Mouse (Mus musculus) left cerebral cortex, postnatal 10 days (tissue): ENCODE data around the gene Scaf8. TPM values are rescaled to one million over a fixed set of nuclear protein-coding genes. Genes with fewer than 3 reads are reported as not detected.

ENCODE experiments used
- DNase-seq, 2 experiments: peaks; one replicate each; pipeline ENCODE4 v3.0.0; 2021 to 2022; ENCODE audit warnings: low spot score in 2 of 2, mixed read lengths in 1 of 2; ENCODE audit errors: extremely low spot score in 1 of 2
- intact Hi-C: fragments of 180-260 bp; cut with DNase I; formaldehyde crosslinking; loops from one replicate; pipeline ENCODE4 v1.15.1; 2025
- total RNA-seq, 2 experiments: library from RNA; stranded (reverse); gene quantifications; 2 replicates each; pipeline ENCODE4 v1.2.3; 2021

Gene Scaf8
- total RNA-seq, 2 experiments from 2014 or later, result 59.9 TPM

DNA sequence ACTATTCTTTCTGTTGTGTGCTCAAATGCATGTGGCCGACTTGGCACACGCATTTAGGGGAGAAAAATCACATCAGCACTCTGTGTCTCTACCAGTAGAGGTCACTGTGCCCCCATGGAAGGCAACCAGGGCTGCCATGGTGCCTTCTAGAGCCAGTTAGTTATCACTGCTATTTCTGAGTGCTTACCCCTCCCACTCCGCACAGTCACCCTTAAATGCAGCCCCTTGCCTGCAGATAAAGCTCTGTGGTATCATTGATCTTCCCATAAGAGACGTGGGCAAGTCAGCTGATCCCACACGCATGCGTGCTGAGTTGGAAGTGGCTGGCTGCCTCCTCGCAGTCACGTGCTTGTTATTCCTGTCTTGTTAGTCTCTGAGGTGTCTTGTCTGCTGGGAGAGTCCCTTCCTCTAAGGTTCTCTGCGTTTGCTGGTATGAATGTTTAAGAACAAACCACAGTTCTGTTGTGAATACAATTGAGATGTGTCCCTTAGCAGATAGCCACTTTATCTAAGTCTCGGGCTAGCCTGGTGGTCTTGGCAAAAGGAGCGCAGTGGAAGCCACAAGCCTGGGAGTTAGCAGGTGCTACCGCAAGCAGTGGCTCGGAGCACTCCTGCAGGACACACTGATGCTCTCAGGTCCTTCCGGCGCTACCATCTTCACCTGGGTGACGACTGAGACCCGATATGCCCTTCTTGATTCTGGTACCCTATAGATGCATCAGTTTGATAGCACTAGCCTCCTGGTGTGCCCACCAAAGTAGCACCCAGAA is 115.6 kb downstream of the Scaf8 start:
- DNase-seq, result peak in 1 of 2 experiments; percentile 67
- intact Hi-C loops, result no loop called here

DNA sequence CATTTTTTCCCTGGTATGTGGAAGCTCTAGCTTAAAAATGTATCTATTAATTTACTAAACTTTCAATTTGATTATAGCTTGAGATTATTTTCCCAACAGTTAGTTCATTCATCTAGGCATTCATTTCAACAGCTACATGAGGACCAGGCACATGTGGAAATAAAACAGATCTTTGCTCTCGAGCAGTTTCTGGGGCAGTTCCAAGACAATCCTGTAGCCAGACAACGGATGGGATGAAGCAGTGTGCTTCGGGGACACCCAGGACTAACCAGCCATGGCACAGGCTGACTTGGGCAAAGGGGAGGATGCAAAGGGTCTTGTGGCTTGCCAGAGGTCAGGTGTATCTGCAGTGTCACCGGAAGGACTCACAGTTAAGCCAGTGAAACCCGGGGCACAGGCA is 117.9 kb downstream of the Scaf8 start:
- intact Hi-C loops, result no loop called here
- DNase-seq, result no peak

DNA sequence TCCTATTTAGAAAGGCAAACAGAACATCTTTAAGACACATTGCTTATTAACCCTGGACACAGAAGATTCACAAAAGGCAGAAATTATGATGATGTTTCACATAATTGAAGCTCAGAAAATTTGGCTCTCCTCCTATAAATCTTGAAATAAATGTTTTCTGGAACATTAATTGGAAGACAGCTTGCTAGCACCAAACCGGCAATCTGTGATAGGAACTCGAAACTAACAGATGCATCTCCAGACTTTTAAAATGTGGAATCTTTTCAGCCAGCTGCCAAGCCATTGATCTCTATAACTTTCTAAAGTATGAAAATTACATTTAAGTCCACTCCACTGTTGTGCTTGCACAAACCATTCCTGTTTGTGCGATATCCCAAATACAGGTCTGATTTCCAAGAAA is 128.9 kb downstream of the Scaf8 start:
- intact Hi-C loops, result no loop called here

DNA sequence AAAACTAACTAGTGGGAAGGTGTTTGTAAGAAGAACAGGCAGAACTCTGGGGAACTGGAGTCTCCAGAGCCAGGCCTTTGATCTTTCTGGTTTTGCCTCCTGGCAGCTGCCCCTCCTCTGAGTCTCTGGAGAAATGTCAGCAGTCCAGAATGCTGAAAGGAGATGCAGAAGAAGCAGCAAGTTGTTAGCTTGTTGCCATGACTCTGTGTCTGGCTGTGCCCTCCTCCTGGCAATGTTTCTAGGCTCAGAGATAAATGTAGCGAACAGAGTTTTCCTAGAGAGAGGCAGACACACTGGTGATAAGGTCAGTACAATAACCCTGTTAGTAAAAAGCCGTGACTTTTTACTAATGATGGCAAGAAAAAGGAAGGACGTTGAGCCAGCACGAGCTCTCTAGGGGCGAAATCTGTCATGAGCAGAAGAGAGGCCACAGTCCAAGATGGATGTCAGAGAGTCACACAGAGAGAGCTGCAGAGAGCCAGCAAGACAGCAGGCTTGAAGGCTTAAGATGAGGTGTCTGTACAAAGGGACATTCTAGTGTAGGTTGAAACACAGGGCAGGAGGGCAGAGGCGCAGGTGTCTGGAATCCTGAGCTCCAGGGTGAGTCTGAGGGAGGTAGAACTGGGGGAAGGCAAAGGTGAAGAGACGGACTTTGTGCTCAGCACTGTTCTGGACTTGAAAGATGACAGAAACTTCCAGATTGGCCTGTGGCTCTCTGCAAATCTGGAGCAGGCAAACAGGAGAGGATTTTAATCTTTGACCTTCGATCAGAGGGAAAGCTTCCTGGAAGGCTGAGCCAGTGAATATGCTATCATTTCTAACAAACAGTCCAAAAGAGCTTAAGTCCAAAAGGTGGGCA is 130.3 kb downstream of the Scaf8 start:
- intact Hi-C loops, result no loop called here
- DNase-seq, result no peak

More for the DNA sequence above, 128.9 kb downstream of the Scaf8 start:
- DNase-seq, result no peak

DNA sequence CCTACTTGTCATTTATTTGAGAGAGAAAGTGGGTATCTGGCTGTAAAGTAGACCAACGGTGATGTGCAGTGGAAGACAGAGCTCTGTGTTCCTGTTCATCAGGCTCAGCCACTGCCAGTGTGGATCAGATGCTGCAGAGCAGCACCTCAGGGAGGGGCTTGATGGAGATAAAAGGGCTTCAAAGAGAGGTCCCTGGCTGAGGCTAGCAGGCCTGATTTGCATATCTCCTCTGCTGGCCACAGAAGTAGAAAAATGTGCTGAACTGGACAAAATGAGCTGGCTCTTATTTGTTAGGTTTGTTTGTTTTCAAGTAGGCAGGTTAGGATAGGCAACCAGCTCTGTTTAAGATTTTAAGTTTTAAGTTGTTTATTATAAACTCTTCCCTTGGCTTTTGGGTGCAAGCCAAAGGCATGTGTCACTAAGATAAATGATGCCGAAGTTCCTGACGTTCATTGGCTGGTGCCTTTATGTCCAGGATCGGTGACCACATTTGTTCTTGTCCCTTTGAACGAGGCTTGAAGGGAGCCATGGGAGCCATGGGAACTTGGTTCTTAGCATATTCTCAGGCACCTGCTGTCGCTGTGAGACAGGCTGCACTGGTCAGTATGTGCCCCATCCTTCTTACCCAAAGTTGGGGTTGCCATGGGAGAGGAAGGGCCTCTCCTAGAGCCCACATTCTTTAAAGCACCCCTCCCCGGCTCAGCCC is 132.0 kb downstream of the Scaf8 start:
- intact Hi-C loops, result no loop called here
- DNase-seq, result no peak

Other genes with a start within 250 kb of the Scaf8 start
- gene Tiam2, start 211.6 kb downstream of the Scaf8 start, total RNA-seq, result 10 to 100 TPM; 60.8 to 61.2 TPM